Mouse (Mus musculus): ENCODE results near the gene Pde4d. TPM values are rescaled to one million over a fixed set of nuclear protein-coding genes. Genes with fewer than 3 reads are reported as not detected.

The Pde4d gene
- polyA plus RNA-seq, 1 experiment from 2014 or later = 23.8 TPM

DNA sequence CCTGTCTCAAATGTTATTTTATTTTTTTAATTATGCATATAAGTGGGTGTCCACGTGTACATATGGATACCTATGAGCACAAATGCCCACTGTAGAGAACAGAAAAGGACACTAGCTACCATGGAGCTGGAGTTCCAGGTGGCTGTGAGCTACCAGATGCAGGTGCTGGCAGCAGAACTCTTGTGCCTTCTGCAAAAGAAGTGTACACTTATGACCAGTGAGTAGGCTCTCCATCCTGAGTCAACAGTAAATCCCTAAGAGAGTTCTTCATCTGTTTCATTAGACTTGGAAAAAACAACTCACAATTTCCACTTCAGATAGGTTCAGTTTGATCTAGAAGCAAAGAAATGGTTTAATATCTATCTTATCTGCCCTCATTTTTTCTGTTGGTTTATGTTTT lies 881.8 kb downstream of the Pde4d start:
- no peak overlapping the region for H3K9ac ChIP-seq
- no peak for ATAC-seq (ENCODE audit: extremely low read depth, insufficient number of reproducible peaks, low FRiP score, low TSS enrichment)
- H3K4me2 ChIP-seq = no peak overlapping the region
- H3K27me3 ChIP-seq (replicated peaks) = no peaks in the 10 kb centered on the region
- H3K27ac ChIP-seq (replicated peaks) = no peak overlapping the region
- 40% methylated on average over 1 of the region's 1 CpGs for WGBS
- H3K4me1 ChIP-seq = no peaks in the 10 kb centered on the region
- no peaks in the 10 kb centered on the region for H3K9me3 ChIP-seq
- H3K36me3 ChIP-seq = no peaks in the 10 kb centered on the region
- H3K4me3 ChIP-seq = no peak overlapping the region

DNA sequence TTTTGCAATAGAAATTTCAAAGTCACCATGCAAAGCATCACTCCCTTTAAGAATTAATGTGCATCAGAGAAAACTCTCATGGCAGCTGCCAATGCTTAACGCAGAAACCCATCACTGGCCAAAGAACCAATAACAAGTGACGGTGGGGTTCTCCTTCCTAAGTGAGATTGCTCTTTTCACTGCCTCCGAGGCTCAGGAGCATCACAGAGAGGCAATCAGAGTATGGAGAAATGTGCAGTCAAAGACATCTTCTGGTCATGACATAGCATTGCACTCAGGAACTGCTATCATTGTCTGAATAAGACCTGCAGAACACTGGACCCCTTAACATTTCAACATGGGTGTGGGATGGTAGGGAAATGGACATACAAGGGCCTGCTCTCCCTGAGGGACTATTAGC lies 892.2 kb downstream of the Pde4d start:
- Histone ChIP-seq H3K9ac (no peak overlapping the region), H3K4me2 (no peak overlapping the region), H3K4me3 (no peak overlapping the region), H3K9me3 (no peaks in the 10 kb centered on the region), H3K27me3 (replicated peaks) (no peaks in the 10 kb centered on the region), H3K36me3 (no peaks in the 10 kb centered on the region), H3K27ac (replicated peaks) (no peak overlapping the region), H3K4me1 (no peaks in the 10 kb centered on the region)
- no peak for ATAC-seq (ENCODE audit: extremely low read depth, insufficient number of reproducible peaks, low FRiP score, low TSS enrichment)
- WGBS = 51% methylated on average over 3 of the region's 3 CpGs

DNA sequence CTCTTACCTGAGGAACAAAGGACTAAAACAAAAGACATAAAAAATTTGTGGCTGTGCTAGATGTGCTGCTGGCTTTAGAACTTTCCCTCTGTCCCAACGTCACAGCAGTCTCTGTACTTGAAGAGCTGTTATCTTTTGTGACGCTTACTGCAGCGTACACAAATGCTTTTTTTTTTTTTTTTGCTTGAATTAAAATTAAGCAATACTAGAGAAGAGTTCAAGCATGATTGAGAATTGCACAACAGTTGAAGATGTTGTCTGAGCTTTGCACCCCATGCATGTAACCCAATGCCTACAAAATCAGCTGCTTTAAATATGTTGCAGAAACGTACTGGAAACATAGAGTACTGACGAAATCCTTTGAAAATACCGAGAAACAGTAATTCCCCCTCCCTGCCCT lies 892.7 kb downstream of the Pde4d start:
- no peaks in the 10 kb centered on the region for H3K4me1 ChIP-seq
- no peak overlapping the region for H3K4me3 ChIP-seq
- no peak overlapping the region for H3K4me2 ChIP-seq
- no peak overlapping the region for H3K27ac ChIP-seq (replicated peaks)
- no peak overlapping the region for H3K9ac ChIP-seq
- no peaks in the 10 kb centered on the region for H3K27me3 ChIP-seq (replicated peaks)
- 39% methylated on average over 6 of the region's 6 CpGs for WGBS
- H3K36me3 ChIP-seq = no peaks in the 10 kb centered on the region
- no peaks in the 10 kb centered on the region for H3K9me3 ChIP-seq
- no peak for ATAC-seq (ENCODE audit: extremely low read depth, insufficient number of reproducible peaks, low FRiP score, low TSS enrichment)

DNA sequence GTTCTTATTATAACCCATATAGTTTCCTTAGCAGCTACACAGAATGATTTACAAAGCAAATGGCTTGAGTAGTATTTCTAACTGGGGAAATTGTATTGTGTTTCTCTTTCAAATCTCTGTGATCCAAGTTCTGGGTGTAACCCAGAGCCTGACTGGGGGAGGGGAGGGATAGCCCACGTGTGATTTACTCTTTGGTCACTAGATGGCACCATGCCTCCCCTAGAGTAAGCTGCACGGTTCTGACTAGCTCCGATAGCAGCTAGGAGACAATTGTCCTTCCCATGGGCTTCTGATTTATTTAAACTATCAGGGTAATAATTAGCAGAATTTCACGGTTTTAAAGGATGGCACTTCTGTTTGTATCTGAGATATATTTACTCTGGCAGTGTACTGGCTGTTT lies 893.8 kb downstream of the Pde4d start:
- no peaks in the 10 kb centered on the region for H3K4me1 ChIP-seq
- H3K4me3 ChIP-seq = no peak overlapping the region
- ATAC-seq (ENCODE audit: extremely low read depth, insufficient number of reproducible peaks, low FRiP score, low TSS enrichment) = no peak
- H3K36me3 ChIP-seq = no peaks in the 10 kb centered on the region
- H3K9me3 ChIP-seq = no peaks in the 10 kb centered on the region
- no peak overlapping the region for H3K9ac ChIP-seq
- no peaks in the 10 kb centered on the region for H3K27me3 ChIP-seq (replicated peaks)
- no peak overlapping the region for H3K4me2 ChIP-seq
- WGBS = 2% methylated on average over 4 of the region's 4 CpGs
- H3K27ac ChIP-seq (replicated peaks) = no peak overlapping the region

DNA sequence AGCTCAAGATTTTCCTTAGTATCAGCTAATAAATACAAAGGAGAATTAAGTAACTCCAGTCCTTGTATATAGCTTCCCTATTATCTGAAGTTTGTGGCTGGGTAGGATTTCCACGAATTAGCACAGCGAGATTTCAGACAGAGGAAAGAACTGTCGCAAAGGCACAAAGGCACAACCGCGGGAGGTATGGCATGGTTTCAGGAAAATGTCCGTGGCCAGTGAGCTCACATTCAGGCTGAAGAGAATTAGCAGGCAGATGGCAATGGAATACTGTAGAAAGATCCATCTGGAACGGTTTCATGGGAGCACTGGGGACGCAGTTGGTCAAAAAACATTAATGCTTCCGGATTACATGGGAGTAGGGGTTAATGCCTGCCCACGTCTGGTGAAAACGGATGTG lies 898.0 kb downstream of the Pde4d start:
- Histone ChIP-seq H3K9ac (no peak overlapping the region), H3K4me1 (no peaks in the 10 kb centered on the region), H3K27me3 (replicated peaks) (no peaks in the 10 kb centered on the region), H3K9me3 (no peaks in the 10 kb centered on the region), H3K4me3 (no peak overlapping the region), H3K27ac (replicated peaks) (no peak overlapping the region), H3K4me2 (no peak overlapping the region), H3K36me3 (no peaks in the 10 kb centered on the region)
- 53% methylated on average over 11 of the region's 11 CpGs for WGBS
- no peak for ATAC-seq (ENCODE audit: extremely low read depth, insufficient number of reproducible peaks, low FRiP score, low TSS enrichment)

DNA sequence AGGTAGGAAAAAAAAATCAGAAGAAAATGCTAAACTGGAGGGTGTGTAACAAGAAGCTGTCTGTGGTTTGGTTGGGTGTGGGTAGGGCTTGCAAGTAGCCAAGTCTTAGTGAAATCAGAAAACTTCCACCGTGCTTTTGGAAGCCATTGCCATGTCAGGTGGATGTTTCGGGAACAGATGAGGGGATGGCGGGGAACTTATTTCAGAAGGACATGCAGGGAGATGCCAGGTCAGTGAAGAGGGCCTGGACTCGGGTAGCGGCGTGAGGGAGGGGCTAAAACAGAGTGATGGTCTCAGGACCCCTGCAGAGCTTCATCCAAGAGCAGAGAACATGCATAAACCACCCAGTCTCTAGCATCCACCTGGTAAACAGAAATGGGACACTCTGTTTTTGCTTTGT lies 898.6 kb downstream of the Pde4d start:
- Histone ChIP-seq H3K27ac (replicated peaks) (no peak overlapping the region), H3K9ac (no peak overlapping the region), H3K4me3 (no peak overlapping the region), H3K27me3 (replicated peaks) (no peaks in the 10 kb centered on the region), H3K4me2 (no peak overlapping the region), H3K9me3 (no peaks in the 10 kb centered on the region), H3K4me1 (no peaks in the 10 kb centered on the region), H3K36me3 (no peaks in the 10 kb centered on the region)
- 74% methylated on average over 6 of the region's 6 CpGs for WGBS
- no peak for ATAC-seq (ENCODE audit: extremely low read depth, insufficient number of reproducible peaks, low FRiP score, low TSS enrichment)

DNA sequence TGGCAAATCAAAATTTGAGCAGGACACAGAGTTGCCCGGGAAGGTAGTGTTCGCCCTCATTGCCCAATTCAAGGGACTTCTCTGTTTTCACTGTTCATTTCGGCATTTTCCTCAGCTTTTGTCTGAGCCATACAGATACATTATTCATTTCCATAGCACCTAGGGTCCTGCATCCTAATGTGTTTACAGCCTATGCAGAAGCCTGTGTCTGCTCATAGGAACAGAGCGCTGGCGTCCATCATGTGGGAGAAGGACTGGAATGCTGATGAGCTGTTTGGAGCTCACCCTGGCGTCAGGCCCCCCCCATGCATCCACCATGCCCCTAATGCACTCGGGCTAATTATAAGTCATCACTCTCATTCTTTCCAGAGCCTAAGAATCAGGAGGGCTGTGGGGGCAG lies 900.4 kb downstream of the Pde4d start:
- Histone ChIP-seq H3K4me3 (no peak overlapping the region), H3K4me2 (no peak overlapping the region), H3K27me3 (replicated peaks) (no peaks in the 10 kb centered on the region), H3K36me3 (no peaks in the 10 kb centered on the region), H3K9ac (no peak overlapping the region), H3K9me3 (no peaks in the 10 kb centered on the region), H3K27ac (replicated peaks) (no peak overlapping the region), H3K4me1 (no peaks in the 10 kb centered on the region)
- no peak for ATAC-seq (ENCODE audit: extremely low read depth, insufficient number of reproducible peaks, low FRiP score, low TSS enrichment)
- WGBS = 70% methylated on average over 7 of the region's 7 CpGs

DNA sequence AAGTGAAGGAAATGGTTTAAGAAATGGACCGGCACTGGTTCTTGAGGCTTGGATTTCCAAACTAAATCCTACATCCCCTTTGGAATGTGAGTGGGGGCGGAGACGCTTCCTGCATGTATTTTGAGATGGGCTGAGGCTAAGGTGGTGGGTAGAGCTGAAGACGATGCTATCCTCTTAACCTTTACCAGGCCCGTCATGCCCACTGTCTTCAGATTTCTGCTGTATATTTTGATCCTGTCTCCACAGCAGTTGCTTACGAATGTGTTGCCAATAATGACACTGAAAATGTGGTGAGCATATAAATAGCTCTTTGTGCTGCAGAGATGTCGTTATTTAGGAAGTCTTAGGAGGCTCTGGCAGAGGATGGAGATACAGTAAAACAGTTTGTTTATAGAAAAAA lies 904.3 kb downstream of the Pde4d start:
- 63% methylated on average over 7 of the region's 7 CpGs for WGBS
- no peak overlapping the region for H3K4me2 ChIP-seq
- no peaks in the 10 kb centered on the region for H3K27me3 ChIP-seq (replicated peaks)
- no peaks in the 10 kb centered on the region for H3K4me1 ChIP-seq
- no peak overlapping the region for H3K4me3 ChIP-seq
- no peak for ATAC-seq (ENCODE audit: extremely low read depth, insufficient number of reproducible peaks, low FRiP score, low TSS enrichment)
- no peak overlapping the region for H3K9ac ChIP-seq
- H3K9me3 ChIP-seq = no peaks in the 10 kb centered on the region
- no peaks in the 10 kb centered on the region for H3K36me3 ChIP-seq
- H3K27ac ChIP-seq (replicated peaks) = no peak overlapping the region

DNA sequence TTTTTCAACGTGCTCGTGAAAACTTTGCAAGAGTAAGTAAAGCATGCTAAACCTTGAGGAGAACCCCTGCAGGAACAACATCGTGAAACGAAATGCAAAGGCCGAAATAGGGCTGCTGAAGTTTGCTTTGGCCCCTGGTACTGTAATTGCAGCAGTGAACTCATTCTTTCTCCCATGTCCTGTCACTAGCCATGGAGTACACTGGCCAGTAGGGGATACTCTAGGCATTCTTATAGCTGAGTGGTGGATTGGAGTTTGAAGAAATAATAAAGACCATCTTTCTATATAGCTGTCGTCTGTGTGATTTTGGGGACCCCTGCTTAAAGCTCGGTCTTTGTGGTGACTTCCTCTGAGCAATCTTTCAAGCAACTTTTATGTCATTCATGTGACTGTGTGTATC lies 906.5 kb downstream of the Pde4d start:
- no peaks in the 10 kb centered on the region; the same call in 1 of the 2 replicates for H3K4me1 ChIP-seq
- no peaks in the 10 kb centered on the region for H3K27me3 ChIP-seq (replicated peaks)
- H3K27ac ChIP-seq (replicated peaks) = no peak overlapping the region
- H3K4me3 ChIP-seq = no peak overlapping the region
- no peak overlapping the region for H3K4me2 ChIP-seq
- H3K36me3 ChIP-seq = no peaks in the 10 kb centered on the region
- no peaks in the 10 kb centered on the region for H3K9me3 ChIP-seq
- ATAC-seq (ENCODE audit: extremely low read depth, insufficient number of reproducible peaks, low FRiP score, low TSS enrichment) = no peak
- H3K9ac ChIP-seq = no peak overlapping the region
- WGBS = 68% methylated on average over 7 of the region's 7 CpGs

DNA sequence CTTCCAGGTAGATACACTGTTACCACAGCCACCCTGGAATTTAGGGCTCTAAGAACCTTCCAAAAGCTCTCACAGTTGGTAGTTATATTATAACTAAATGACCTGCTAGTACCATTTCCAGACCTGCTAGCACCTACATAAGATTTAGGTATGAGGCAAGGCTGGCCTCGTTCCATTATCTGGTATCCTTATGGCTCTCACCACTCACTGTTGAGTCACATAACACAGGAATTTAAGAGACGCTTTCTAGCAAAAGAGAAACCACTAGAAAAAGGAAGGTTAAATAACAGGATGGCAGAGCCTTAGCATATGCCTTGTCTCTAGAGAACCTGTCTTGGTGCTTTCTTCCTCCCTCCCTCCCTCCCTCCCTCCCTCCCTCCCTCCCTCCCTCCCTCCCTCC lies 910.2 kb downstream of the Pde4d start:
- no peak overlapping the region for H3K4me3 ChIP-seq
- H3K27me3 ChIP-seq (replicated peaks) = no peaks in the 10 kb centered on the region
- H3K9ac ChIP-seq = no peak overlapping the region
- no peak overlapping the region for H3K4me2 ChIP-seq
- WGBS = 41% methylated on average over 2 of the region's 2 CpGs
- H3K27ac ChIP-seq (replicated peaks) = no peak overlapping the region
- no peak for ATAC-seq (ENCODE audit: extremely low read depth, insufficient number of reproducible peaks, low FRiP score, low TSS enrichment)
- H3K4me1 ChIP-seq = peaks cover 3% of the 10 kb centered on the region; the same call in 1 of the 2 replicates
- H3K36me3 ChIP-seq = no peaks in the 10 kb centered on the region
- no peaks in the 10 kb centered on the region for H3K9me3 ChIP-seq

DNA sequence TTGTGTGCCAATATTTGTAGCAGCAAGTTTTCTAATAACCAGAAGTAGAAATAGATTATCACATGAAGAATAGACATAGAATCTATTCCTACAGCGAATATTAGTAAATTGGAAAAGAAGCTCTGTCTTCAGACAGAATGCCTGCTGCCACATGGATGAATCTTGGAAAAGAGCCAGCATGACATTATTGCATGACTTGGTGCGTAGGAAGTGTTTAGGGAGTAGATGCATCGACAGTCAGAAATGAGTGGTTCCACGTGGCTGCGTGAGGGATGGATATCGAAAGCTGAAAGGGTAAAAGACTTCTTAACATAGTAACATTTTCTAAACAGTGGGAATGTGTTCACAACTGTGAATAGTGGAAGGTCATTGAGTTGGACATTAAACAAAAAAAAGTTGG lies 912.6 kb downstream of the Pde4d start:
- Histone ChIP-seq H3K27me3 (replicated peaks) (no peaks in the 10 kb centered on the region), H3K27ac (replicated peaks) (no peak overlapping the region), H3K9ac (no peak overlapping the region), H3K9me3 (no peaks in the 10 kb centered on the region), H3K4me2 (no peak overlapping the region), H3K4me3 (no peak overlapping the region), H3K36me3 (no peaks in the 10 kb centered on the region), H3K4me1 (peaks cover 3% of the 10 kb centered on the region; the same call in 1 of the 2 replicates)
- WGBS = 66% methylated on average over 6 of the region's 6 CpGs
- ATAC-seq (ENCODE audit: extremely low read depth, insufficient number of reproducible peaks, low FRiP score, low TSS enrichment) = no peak

DNA sequence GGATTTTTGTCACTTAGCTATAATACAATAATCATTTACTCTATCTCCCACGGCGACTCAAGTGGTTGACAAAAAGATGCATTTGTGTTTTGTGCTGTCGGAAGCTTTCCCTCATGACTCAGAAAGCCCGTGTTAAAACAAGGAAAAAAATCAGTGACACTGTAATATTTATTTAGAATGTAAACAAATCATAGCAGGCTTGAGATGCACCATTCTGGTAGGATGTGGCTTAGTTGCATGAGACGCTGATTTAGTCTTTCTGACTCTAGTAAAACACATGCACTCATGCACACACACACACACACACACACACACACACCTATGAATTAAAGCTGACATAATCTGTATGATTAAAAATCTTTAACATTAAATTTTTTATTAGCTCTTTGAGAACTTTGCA lies 924.7 kb downstream of the Pde4d start:
- H3K4me1 ChIP-seq = peaks cover 10% of the 10 kb centered on the region
- H3K9ac ChIP-seq = no peak overlapping the region
- H3K9me3 ChIP-seq = no peaks in the 10 kb centered on the region
- no peak overlapping the region for H3K27ac ChIP-seq (replicated peaks)
- no peaks in the 10 kb centered on the region for H3K36me3 ChIP-seq
- no peak overlapping the region for H3K4me2 ChIP-seq
- H3K4me3 ChIP-seq = no peak overlapping the region
- no peaks in the 10 kb centered on the region for H3K27me3 ChIP-seq (replicated peaks)
- 70% methylated on average over 5 of the region's 5 CpGs for WGBS
- no peak for ATAC-seq (ENCODE audit: extremely low read depth, insufficient number of reproducible peaks, low FRiP score, low TSS enrichment)

DNA sequence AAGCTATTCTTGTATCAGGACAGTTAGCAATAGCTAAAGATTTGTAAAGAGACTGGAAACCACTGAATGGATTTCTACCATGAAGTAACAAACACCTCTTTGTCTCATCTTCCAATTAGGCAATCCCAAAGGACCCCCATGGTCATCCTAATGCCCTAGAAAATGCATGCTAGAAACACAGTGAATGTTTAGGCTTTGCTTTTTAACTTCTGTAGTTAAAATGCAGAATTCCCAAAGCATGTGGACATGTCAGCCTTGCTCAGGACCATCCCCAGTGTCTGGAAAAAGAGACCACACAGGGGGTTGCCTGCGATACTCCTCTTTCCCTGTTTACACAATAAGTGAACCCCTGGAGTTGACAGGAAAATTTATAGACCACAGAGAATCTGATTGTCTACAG lies 926.9 kb downstream of the Pde4d start:
- H3K4me2 ChIP-seq = no peak overlapping the region
- H3K36me3 ChIP-seq = no peaks in the 10 kb centered on the region
- H3K9ac ChIP-seq = no peak overlapping the region
- no peaks in the 10 kb centered on the region for H3K9me3 ChIP-seq
- 71% methylated on average over 1 of the region's 1 CpGs for WGBS
- H3K27ac ChIP-seq (replicated peaks) = no peak overlapping the region
- no peaks in the 10 kb centered on the region for H3K27me3 ChIP-seq (replicated peaks)
- no peak for ATAC-seq (ENCODE audit: extremely low read depth, insufficient number of reproducible peaks, low FRiP score, low TSS enrichment)
- H3K4me3 ChIP-seq = no peak overlapping the region
- H3K4me1 ChIP-seq = peaks cover 10% of the 10 kb centered on the region
